Mouse (Mus musculus) heart, embryonic 16.5 days (tissue): ENCODE measurements around the gene Nfia. TPM values are rescaled to one million over a fixed set of nuclear protein-coding genes. Genes with fewer than 3 reads are reported as not detected.

ENCODE experiments used
- ATAC-seq: fragments of 200-750 bp; cut with Nextera tagmentation; replicated peaks from 2 replicates; pipeline ENCODE4 v1.8.0; 2017; ENCODE audit warnings: moderate number of reproducible peaks; ENCODE audit not compliant: insufficient read depth, low FRiP score; ENCODE audit errors: extremely low read depth
- H3K27ac ChIP-seq: fragments of 300-500 bp; sonication (generic); 2 replicates; pipeline ENCODE4 v1.5.1; 2014; ENCODE audit warnings: mild to moderate bottlenecking, low read length, control low read depth, moderate library complexity
- H3K27me3 ChIP-seq: fragments of 300-500 bp; sonication (generic); 2 replicates; pipeline ENCODE4 v1.6.1; 2014; ENCODE audit warnings: low read length, mixed read lengths; ENCODE audit not compliant: control insufficient read depth, insufficient read depth
- H3K36me3 ChIP-seq: fragments of 300-500 bp; sonication (generic); 2 replicates; pipeline ENCODE4 v1.6.1; 2014; ENCODE audit not compliant: control insufficient read depth, insufficient read depth
- H3K4me1 ChIP-seq: fragments of 300-500 bp; sonication (generic); 2 replicates; pipeline ENCODE4 v1.6.1; 2014; ENCODE audit warnings: low read length, mixed read lengths; ENCODE audit not compliant: control insufficient read depth, insufficient read depth
- H3K4me2 ChIP-seq: fragments of 300-500 bp; sonication (generic); 2 replicates; pipeline ENCODE4 v1.6.1; 2014; ENCODE audit warnings: low read depth, mild to moderate bottlenecking, control low read depth, low read length
- H3K4me3 ChIP-seq: fragments of 300-500 bp; sonication (generic); 2 replicates; pipeline ENCODE4 v1.5.1; 2014; ENCODE audit warnings: mild to moderate bottlenecking, control low read depth, low read length
- H3K9ac ChIP-seq: fragments of 300-500 bp; sonication (generic); 2 replicates; pipeline ENCODE4 v1.6.1; 2014; ENCODE audit warnings: low read length, control low read depth
- H3K9me3 ChIP-seq: fragments of 300-500 bp; sonication (generic); replicated peaks from 2 replicates; pipeline ENCODE4 v1.6.1; 2016; ENCODE audit warnings: low read length; ENCODE audit not compliant: control insufficient read depth
- WGBS: fragments of 180-500 bp; shearing (Covaris S2); extraction: QIAGEN DNeasy Blood & Tissue Kit; methylation state at CpG from one replicate; pipeline ENCODE4 v1.1.7; 2014; 5-methylcytosine and 5-hydroxymethylcytosine counted together
- polyA plus RNA-seq: library from polyadenylated mRNA; unstranded; fragments of >200 nt; fragmentation: Nextera tagmentation; extraction: Ambion mirVana; gene quantifications from 2 replicates; pipeline ENCODE4 v1.2.1, GENCODE M21; 2015

Gene Nfia
- polyA plus RNA-seq, 1 experiment from 2014 or later = 37.3 TPM

DNA sequence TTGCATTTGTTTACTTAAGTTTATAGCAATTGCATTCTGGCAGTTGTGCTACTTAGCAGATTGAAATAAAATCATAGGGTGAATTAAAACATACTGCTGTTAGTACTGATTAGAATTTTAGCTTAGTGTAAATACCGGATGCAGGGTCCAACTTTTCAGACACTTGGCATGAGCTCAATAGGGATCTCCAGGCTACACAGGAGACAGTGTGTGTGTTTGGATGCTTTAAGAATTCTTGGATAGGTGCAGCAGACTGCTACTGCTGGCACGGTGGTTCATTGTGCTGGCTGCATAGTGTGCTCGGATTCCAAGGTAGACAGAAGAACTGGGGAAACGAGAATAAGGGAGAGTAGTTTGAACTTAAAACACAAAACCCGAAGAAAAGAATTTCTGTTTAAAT, 151.9 kb downstream of the Nfia start:
- Histone ChIP-seq H3K9ac (no peak overlapping the region), H3K27ac (peak overlapping the region; percentile 77), H3K4me1 (peaks cover 35% of the 10 kb centered on the region), H3K36me3 (no peaks in the 10 kb centered on the region), H3K9me3 (no peaks in the 10 kb centered on the region), H3K27me3 (no peaks in the 10 kb centered on the region), H3K4me2 (no peak overlapping the region; the same call in 1 of the 2 replicates), H3K4me3 (no peak overlapping the region)
- 37% methylated on average over 5 of the region's 5 CpGs for WGBS
- no peak for ATAC-seq

DNA sequence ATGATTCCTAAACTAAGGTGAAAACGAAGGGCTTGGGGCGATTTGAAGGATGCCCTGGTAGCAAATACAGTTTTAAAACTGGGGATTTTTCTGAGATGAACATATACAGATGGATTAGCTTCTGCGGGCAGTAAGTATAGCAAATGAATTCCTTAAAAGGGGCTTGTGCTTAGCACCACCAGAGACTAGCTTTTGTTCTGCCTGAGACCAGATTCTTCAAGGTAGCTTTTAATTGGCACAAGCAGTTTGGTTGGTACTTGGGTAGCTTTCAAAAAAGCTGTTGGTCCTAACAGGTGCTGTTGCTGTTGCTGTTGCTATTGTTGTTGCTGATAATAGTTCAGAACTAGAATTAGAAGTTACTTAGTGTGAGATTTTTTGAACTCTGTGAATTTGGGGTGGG, 152.3 kb downstream of the Nfia start:
- 76% methylated on average over 3 of the region's 3 CpGs for WGBS
- no peaks in the 10 kb centered on the region for H3K9me3 ChIP-seq
- no peak overlapping the region for H3K4me2 ChIP-seq
- no peak overlapping the region for H3K9ac ChIP-seq
- no peak overlapping the region for H3K4me3 ChIP-seq
- peaks cover 33% of the 10 kb centered on the region for H3K4me1 ChIP-seq
- H3K27ac ChIP-seq = peak overlapping the region; percentile 77
- no peaks in the 10 kb centered on the region for H3K36me3 ChIP-seq
- H3K27me3 ChIP-seq = no peaks in the 10 kb centered on the region
- no peak for ATAC-seq

DNA sequence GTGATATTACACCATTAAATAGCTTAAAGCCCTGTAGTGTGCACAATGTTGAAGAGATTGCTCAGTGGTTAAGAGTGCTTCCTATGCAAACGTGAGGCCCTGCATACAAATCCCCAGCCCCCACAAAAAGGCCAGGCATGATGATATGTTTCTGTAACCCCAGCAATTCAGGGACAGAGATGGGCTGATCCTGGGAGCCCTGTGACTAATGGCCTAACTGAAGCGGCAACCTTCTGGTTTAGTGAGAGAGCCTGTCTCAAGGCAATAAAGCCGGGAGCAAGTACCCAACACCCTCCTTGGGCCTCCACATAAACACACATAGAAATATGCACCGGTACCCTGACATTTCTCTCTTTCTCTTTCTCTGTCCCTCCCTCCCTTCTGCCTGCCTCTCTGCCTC, 153.1 kb downstream of the Nfia start:
- Histone ChIP-seq H3K4me1 (peaks cover 30% of the 10 kb centered on the region), H3K27ac (no peak overlapping the region), H3K36me3 (no peaks in the 10 kb centered on the region), H3K27me3 (no peaks in the 10 kb centered on the region), H3K9ac (no peak overlapping the region), H3K4me2 (no peak overlapping the region), H3K9me3 (no peaks in the 10 kb centered on the region), H3K4me3 (no peak overlapping the region)
- no peak for ATAC-seq
- 69% methylated on average over 4 of the region's 4 CpGs for WGBS

DNA sequence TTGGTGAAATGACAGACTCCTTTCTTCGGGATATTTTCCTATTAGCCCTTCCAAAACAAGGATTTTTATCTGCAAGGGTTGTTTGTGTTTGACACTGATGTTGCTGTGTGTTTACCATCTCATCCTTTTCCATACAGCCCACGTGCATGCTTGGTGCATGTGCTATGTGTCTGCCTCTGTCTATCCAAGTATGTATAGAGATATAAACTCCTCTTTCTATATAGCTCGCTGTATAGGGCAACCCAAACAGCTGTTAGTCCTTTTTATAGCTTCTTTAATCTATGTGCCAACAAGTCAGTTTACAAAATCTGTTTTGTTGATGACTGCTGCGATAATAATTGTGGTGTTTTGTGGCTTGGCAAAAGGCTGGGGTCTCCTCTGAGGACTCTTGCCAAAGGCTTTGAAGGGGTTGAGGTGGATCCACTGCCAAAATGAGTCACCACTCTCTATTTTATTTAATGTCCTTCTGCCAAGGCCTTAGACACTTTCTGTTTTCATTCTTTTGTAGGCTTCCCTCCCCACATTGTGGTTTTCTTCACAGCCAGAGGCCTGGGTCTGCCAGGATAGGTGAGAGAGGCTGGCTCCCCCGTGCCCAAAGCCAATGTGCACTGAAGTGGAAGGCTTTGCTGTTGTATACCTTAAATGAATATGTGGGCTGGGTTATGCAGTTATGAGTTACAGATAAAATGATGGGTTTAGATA, 154.2 kb downstream of the Nfia start:
- H3K27ac ChIP-seq = 0 out of 2 replicates have a peak overlapping the region, but pooled peaks have one; percentile 3
- H3K4me2 ChIP-seq = no peak overlapping the region
- no peak for ATAC-seq
- H3K9ac ChIP-seq = no peak overlapping the region
- peaks cover 30% of the 10 kb centered on the region for H3K4me1 ChIP-seq
- H3K27me3 ChIP-seq = no peaks in the 10 kb centered on the region
- H3K36me3 ChIP-seq = no peaks in the 10 kb centered on the region
- H3K4me3 ChIP-seq = no peak overlapping the region
- 61% methylated on average over 5 of the region's 5 CpGs for WGBS
- H3K9me3 ChIP-seq = no peaks in the 10 kb centered on the region

DNA sequence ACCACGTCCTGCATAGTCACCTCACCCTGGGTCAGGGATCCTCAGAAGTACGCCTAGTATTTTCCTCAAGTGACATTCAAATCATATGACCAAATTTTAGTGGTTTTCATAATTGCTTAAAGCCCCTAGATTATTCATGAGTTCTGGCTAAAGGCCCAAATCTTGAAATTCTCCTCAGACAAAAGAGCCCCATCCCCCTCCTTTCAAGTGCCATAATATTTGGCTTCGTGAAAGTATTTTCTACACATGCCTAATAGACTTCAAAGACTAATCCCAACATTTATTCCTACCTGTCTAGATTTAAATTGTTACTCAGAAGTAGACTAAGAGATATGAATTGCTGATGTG, 154.7 kb downstream of the Nfia start:
- WGBS = 61% methylated on average over 3 of the region's 3 CpGs
- Histone ChIP-seq H3K27ac (no peak overlapping the region), H3K9ac (no peak overlapping the region), H3K27me3 (no peaks in the 10 kb centered on the region), H3K9me3 (no peaks in the 10 kb centered on the region), H3K4me3 (no peak overlapping the region), H3K4me2 (no peak overlapping the region), H3K4me1 (peaks cover 34% of the 10 kb centered on the region), H3K36me3 (no peaks in the 10 kb centered on the region)
- no peak for ATAC-seq

DNA sequence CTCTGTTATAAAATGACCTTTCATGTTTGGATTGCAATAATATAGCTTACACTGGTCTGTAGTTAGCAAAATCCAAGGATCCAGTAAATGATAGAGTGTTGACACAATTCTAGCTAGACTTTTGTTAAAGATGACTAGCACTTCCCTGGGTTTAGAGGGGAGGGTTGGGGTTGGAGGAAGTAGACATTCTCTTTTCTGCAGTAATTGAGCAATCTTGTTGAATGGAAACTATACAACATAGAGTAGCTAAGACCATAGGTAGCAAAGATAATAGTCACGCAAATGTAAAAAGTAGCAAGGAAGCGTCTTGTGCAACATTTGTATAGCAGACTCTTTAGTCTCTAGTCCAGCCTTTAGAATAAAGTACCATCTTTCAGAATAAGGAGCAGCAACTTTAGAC, 163.8 kb downstream of the Nfia start:
- Histone ChIP-seq H3K4me3 (no peak overlapping the region), H3K9me3 (no peaks in the 10 kb centered on the region), H3K9ac (no peak overlapping the region), H3K4me2 (no peak overlapping the region), H3K27me3 (no peaks in the 10 kb centered on the region), H3K36me3 (no peaks in the 10 kb centered on the region), H3K4me1 (peaks cover 32% of the 10 kb centered on the region), H3K27ac (0 out of 2 replicates have a peak overlapping the region, but pooled peaks have one; percentile 39)
- ATAC-seq = no peak
- 88% methylated on average over 2 of the region's 2 CpGs for WGBS

DNA sequence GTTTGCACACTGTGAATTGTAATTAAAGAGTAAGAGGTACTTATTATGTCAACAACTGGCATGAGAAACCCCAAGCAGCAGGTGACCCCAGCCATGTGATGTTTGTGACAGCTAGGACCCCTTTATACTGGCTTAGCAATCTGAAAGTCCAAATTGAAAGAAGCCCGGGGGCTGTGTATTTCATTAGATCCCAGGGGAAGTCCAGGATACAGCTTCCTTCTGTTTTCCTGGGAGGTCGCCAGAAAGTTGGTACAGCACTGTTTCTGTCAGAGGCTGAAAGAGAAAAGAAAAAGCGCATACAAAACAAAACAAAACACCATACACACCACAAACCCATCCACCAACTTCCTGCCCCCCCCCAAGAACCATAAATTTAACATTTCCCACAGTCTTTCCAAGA, 164.4 kb downstream of the Nfia start:
- Histone ChIP-seq H3K4me2 (no peak overlapping the region), H3K9ac (no peak overlapping the region), H3K4me3 (no peak overlapping the region), H3K27ac (0 out of 2 replicates have a peak overlapping the region, but pooled peaks have one; percentile 39), H3K27me3 (no peaks in the 10 kb centered on the region), H3K36me3 (no peaks in the 10 kb centered on the region), H3K9me3 (no peaks in the 10 kb centered on the region), H3K4me1 (peaks cover 31% of the 10 kb centered on the region)
- 56% methylated on average over 3 of the region's 3 CpGs for WGBS
- ATAC-seq = no peak

DNA sequence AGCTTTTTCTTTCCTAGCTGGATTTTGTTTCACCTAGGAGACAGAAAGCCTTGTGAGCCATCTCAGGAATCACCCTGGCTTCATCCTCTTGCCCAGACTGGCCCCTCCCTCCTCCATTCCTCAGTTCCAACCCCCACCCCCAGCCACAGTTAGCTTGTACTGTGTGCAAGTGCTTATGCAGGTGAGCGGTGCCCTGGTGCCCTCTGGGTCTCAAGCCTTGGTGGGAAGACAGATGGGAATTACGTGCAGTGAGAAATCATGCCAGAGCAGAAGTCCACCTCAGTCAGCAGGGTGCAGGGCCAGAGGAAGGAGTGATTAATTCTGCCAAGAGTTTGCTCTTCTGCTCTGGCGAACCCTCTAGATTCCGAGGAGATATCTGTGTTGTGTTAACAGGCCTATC, 167.0 kb downstream of the Nfia start:
- H3K9ac ChIP-seq = no peak overlapping the region
- ATAC-seq = no peak
- peak overlapping the region; percentile 73 for H3K27ac ChIP-seq
- no peak overlapping the region for H3K4me3 ChIP-seq
- H3K36me3 ChIP-seq = no peaks in the 10 kb centered on the region
- H3K4me1 ChIP-seq = peaks cover 34% of the 10 kb centered on the region
- H3K9me3 ChIP-seq = no peaks in the 10 kb centered on the region
- no peaks in the 10 kb centered on the region for H3K27me3 ChIP-seq
- H3K4me2 ChIP-seq = no peak overlapping the region; the same call in 1 of the 2 replicates
- WGBS = 34% methylated on average over 4 of the region's 4 CpGs

DNA sequence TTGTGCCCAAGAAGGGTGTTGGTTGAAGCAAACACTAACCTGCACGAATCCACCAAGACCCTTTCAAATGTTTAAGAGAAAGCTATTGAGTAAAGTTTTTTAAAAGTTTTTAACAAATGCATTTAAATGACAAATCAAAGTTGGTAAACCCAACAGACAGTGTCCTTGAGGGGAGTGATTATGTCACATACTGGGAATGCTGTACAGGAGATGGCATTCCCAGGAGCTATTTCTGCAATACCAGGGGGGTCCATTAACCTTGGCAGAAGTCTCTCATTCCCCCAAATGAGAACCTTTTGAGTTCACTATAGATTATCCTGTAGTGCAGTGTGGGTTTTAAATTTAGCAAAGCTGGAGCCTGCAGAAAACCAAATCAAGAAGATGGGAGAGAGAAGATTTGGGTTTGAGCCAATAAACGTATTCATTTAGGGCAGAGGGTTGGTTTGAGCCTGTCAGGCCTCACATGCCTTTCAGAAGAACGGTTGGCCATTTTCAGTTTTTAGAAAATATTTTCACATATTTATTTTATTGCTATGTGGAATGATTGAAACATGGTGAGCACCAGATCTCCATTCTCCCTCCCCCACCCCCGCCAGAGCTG, 167.5 kb downstream of the Nfia start:
- Histone ChIP-seq H3K9me3 (no peaks in the 10 kb centered on the region), H3K4me2 (no peak overlapping the region; the same call in 1 of the 2 replicates), H3K9ac (no peak overlapping the region), H3K27me3 (no peaks in the 10 kb centered on the region), H3K27ac (peak overlapping the region; percentile 73), H3K36me3 (no peaks in the 10 kb centered on the region), H3K4me3 (no peak overlapping the region), H3K4me1 (peaks cover 32% of the 10 kb centered on the region)
- WGBS = 60% methylated on average over 4 of the region's 4 CpGs
- ATAC-seq = no peak
